Mouse (Mus musculus): Measurements from ENCODE around the gene Gfer.

Gene Gfer

DNA sequence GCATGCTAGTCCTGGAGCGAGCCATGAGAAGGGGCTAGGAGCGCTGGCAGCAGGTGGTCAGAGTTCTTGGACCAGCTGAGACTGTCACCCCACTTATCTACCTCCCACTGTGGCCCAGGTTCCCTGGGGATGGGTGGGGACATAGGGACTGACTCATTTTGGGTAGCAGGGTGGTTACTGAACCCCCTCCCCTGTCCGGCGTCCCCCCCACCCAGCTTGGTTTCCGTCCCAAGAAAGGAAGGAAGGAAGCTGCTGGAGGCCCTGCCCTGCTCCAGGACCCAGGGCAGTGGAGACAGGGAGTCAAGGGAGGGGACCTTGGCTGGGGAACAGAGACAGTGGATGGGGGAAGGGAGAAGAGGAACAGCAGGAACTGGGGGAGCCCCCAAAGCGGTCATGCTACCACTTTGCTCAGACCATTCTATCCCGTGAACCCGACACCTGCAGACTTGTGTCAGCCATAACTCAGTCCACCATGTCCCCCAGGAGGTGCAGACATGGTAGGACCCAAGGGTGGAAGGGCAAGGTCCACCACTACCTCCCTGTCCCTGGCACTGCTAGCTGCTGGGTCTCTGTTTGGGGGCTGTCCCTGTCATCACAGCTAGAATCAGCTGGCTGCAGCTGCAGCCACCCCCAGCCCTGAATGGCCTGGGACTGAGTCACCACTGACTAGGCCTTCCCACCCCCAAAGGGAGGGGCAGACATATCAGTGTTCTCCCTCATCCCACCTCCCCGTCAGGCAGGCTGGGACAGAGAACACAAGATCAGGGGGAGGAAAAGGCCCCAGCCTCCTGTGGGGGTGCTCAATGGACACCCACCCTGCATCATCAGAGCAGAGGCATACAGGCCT is 50.9 kb downstream of the Gfer start:
- DNase-seq = no peak

DNA sequence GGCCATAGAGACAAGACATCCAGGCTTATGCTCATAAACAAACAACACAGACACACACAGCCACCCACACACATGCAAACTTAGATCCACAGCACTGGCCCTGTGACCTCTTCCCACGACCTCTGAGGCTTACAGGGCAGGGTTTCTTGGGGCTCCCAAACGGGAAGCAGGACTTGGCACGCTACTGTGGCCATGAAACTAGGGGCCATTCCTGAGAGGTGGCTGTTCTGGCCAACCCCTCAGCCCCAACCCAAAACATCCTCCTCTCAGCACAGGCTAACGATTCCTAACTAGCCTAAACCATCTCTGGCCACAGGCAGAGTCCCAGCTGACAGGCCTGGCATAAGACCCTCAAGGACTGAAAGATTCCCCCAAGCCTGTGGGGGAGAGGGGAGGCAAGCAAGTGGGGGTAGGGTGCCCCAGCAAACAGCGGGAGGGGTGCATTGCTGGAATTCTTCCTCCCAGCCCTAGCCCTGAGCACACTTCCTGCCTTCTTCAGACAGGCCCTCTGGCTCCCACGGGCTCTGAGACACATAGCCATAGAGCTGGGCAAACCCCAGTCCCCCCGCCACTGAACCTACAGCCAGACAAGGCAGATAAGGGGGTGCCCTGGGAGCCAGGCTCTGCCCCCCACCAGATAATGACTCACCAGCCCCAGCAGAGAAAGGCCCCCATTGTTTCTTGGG is 51.8 kb downstream of the Gfer start:
- no peak for DNase-seq
